Comparison of ENCODE assay signal across 7 mouse cellular contexts in the genomic region with DNA sequence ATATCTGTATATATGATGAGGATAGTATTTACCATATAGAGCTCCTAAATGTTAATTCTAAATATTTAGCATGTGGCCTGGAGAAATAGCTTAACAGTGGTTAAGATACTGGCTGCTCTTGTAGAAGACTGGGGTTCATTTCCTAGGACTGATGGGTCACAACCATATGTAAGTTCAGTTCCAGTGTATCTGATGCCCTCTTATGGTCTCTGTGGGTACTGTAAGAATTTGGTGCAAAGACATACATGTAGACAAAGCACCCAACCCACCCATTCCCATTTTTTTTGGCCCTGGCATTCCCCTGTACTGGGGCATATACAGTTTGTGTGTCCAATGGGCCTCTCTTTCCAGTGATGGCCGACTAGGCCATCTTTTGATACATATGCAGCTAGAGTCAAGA. TPM values are rescaled to one million over a fixed set of nuclear protein-coding genes. Genes with fewer than 3 reads are reported as not detected.
DNase-seq lines count a peak whose midpoint lies in the region; ATAC-seq and TF ChIP-seq lines count a peak whose summit lies in the region.
"Not testable (repeated sequence)": the region's sequence is repeated elsewhere in the genome, so short reads cannot be mapped to it uniquely, and the experiment has no call there.

No protein-coding gene starts in this region.

- not testable (repeated sequence) for H3K4me3 ChIP-seq in MEL (ENCODE audit: control insufficient read depth in 1 of 2, insufficient read depth in 1 of 2, low read depth in 2 of 2, low read length in 2 of 2); forebrain, embryonic 12.5 days (replicated peaks); hindbrain, embryonic 11.5 days (ENCODE audit: low read depth, low read length); neural tube, embryonic 15.5 days (replicated peaks)

- H3K27me3 ChIP-seq in MEL (ENCODE audit: control insufficient read depth in 1 of 2, insufficient read depth in 2 of 2, low read length in 2 of 2); forebrain, embryonic 12.5 days; hindbrain, embryonic 11.5 days (ENCODE audit: control insufficient read depth, insufficient read depth, low read length); neural tube, embryonic 15.5 days (replicated peaks): not testable (repeated sequence)

- not testable (repeated sequence) for H3K9ac ChIP-seq in MEL (ENCODE audit: control insufficient read depth, low read depth, low read length, poor library complexity, severe bottlenecking); forebrain, embryonic 12.5 days; hindbrain, embryonic 11.5 days (ENCODE audit: low read depth, low read length); neural tube, embryonic 15.5 days (replicated peaks)

- 73% methylated on average over 1 of the region's 1 CpGs for WGBS in forebrain, embryonic 12.5 days
- no CpG with 5 or more reads among the region's 1 CpGs for WGBS in hindbrain, embryonic 11.5 days
- WGBS in large intestine, adult 2 months, result 70% methylated on average over 1 of the region's 1 CpGs
- 67% methylated on average over 1 of the region's 1 CpGs for WGBS in neural tube, embryonic 15.5 days

- TF ChIP-seq POLR2A in MEL (IDR thresholded peaks at IDR 0.05; ENCODE audit: control insufficient read depth in 1 of 2, insufficient read depth in 1 of 2, low read depth in 1 of 2, low read length in 2 of 2, poor library complexity in 1 of 2), result not testable (repeated sequence)

- H3K4me2 ChIP-seq in forebrain, embryonic 12.5 days; hindbrain, embryonic 11.5 days (replicated peaks; ENCODE audit: low read depth, low read length); neural tube, embryonic 15.5 days: not testable (repeated sequence)

- not testable (repeated sequence) for H3K36me3 ChIP-seq in MEL (ENCODE audit: control insufficient read depth in 1 of 2, insufficient read depth in 2 of 2, low read length in 2 of 2); forebrain, embryonic 12.5 days (replicated peaks); hindbrain, embryonic 11.5 days (ENCODE audit: control insufficient read depth, insufficient read depth, low read length); neural tube, embryonic 15.5 days

- H3K9me3 ChIP-seq in MEL (replicated peaks; ENCODE audit: insufficient read depth, low read length); forebrain, embryonic 12.5 days; hindbrain, embryonic 11.5 days (ENCODE audit: control insufficient read depth, low read length); neural tube, embryonic 15.5 days (replicated peaks): not testable (repeated sequence)

- ATAC-seq in forebrain, embryonic 12.5 days (ENCODE audit: low FRiP score), result 0 out of 2 replicates have a peak, but pooled peaks have one; percentile 20
- ATAC-seq in hindbrain, embryonic 11.5 days (ENCODE audit: low FRiP score), result peak; percentile 43; the same call in 1 of the 2 replicates
- ATAC-seq in neural tube, embryonic 15.5 days (ENCODE audit: low FRiP score), result 0 out of 2 replicates have a peak, but pooled peaks have one; percentile 55

- H3K4me1 ChIP-seq in MEL (ENCODE audit: control insufficient read depth in 1 of 2, insufficient read depth in 2 of 2, low read length in 2 of 2); forebrain, embryonic 12.5 days; hindbrain, embryonic 11.5 days (replicated peaks; ENCODE audit: control insufficient read depth, insufficient read depth, low read length); neural tube, embryonic 15.5 days: not testable (repeated sequence)

- TF ChIP-seq EP300 in MEL (IDR thresholded peaks at IDR 0.05; ENCODE audit: low read depth in 1 of 2, low read length in 2 of 2), result not testable (repeated sequence)

- H3K79me2 ChIP-seq in MEL (ENCODE audit: control insufficient read depth, insufficient read depth, low read length, poor library complexity), result not testable (repeated sequence)

- not testable (repeated sequence) for H3K27ac ChIP-seq in MEL (ENCODE audit: control insufficient read depth, low read depth, low read length); forebrain, embryonic 12.5 days; hindbrain, embryonic 11.5 days (ENCODE audit: low read depth, low read length); neural tube, embryonic 15.5 days (replicated peaks)

- peak; percentile 65 for TF ChIP-seq RAD21 in MEL (IDR thresholded peaks at IDR 0.05; ENCODE audit: low read depth, low read length)

- TF ChIP-seq CTCF in MEL (IDR thresholded peaks at IDR 0.05 in 2 of 3, conservative IDR thresholded peaks at IDR 0.05 in 1 of 3; ENCODE audit: control insufficient read depth in 1 of 3, insufficient read depth in 1 of 3, low read depth in 2 of 3, low read length in 3 of 3, poor library complexity in 1 of 3, severe bottlenecking in 1 of 3), result peak in 2 of 3 experiments; percentile 36 to 65; a peak in 3 of 6 replicates

- peak; percentile 74 for DNase-seq in MEL (ENCODE audit: low read depth, low spot score)
- peak; percentile 34 for DNase-seq in c-Kit-positive CD71-positive TER-119-positive erythroid progenitor cells, embryonic 14.5 days (ENCODE audit: low spot score)
- DNase-seq in hindbrain, embryonic 11.5 days (ENCODE audit: low spot score), result peak; percentile 47
- DNase-seq in large intestine, adult 2 months (ENCODE audit: low read depth, low spot score), result peak; percentile 42
- peak; percentile 45 for DNase-seq in lung, postnatal 25 days (ENCODE audit: low spot score)

TF ChIP-seq in MEL, 35 proteins besides CTCF, POLR2A, EP300 and RAD21:
- TF ChIP-seq ZC3H11A (IDR thresholded peaks at IDR 0.05; ENCODE audit: low read depth, low read length) (peak; percentile 24; the same call in 1 of the 2 replicates), SMC3 (IDR thresholded peaks at IDR 0.05; ENCODE audit: low read depth, low read length) (peak; percentile 69)
TF ChIP-seq in MEL: peak in this region for 2; not testable (repeated sequence) for 33.

RNA-seq across cellular contexts. Expression of gene Hibch, which starts 9.3 kb away (rescaled TPM):
- 28.5 and 31.2 TPM in 2 replicates for total RNA-seq in MEL (2012; rRNA removed)
- 10 to 100 TPM in 1 of 2 experiments, not detected in 1; 35.2 TPM for polyA plus RNA-seq in MEL (2012; ENCODE audit: insufficient read depth in 1 of 2, insufficient read length in 2 of 2, low read depth in 1 of 2, low replicate concordance in 2 of 2, missing spikeins in 1 of 2)
- polyA plus RNA-seq in forebrain, embryonic 12.5 days (2016; fragmentation: Nextera tagmentation; extraction: Ambion mirVana), result 22.8 and 23.6 TPM in 2 replicates
- 31.0 and 32.7 TPM in 2 replicates for polyA plus RNA-seq in hindbrain, embryonic 11.5 days (2014; fragmentation: Nextera tagmentation; extraction: Ambion mirVana)
- 10.1 and 18.0 TPM in 2 replicates for polyA plus RNA-seq in large intestine, adult 2 months (2012; rRNA removed)
- polyA plus RNA-seq in neural tube, embryonic 15.5 days (2015; fragmentation: Nextera tagmentation; extraction: Ambion mirVana), result 29.2 and 30.9 TPM in 2 replicates

RNA-seq across cellular contexts. Expression of gene Inpp1, which starts 36.5 kb away (rescaled TPM):
- total RNA-seq in MEL (2012; rRNA removed), result 0.96 and 1.9 TPM in 2 replicates
- polyA plus RNA-seq in MEL (2012; ENCODE audit: insufficient read depth in 1 of 2, insufficient read length in 2 of 2, low read depth in 1 of 2, low replicate concordance in 2 of 2, missing spikeins in 1 of 2), result 1 to 10 TPM in 1 of 2 experiments, not detected in 1; 5.9 TPM
- 12.0 and 13.2 TPM in 2 replicates for polyA plus RNA-seq in forebrain, embryonic 12.5 days (2016; fragmentation: Nextera tagmentation; extraction: Ambion mirVana)
- polyA plus RNA-seq in hindbrain, embryonic 11.5 days (2014; fragmentation: Nextera tagmentation; extraction: Ambion mirVana), result 12.4 and 12.9 TPM in 2 replicates
- polyA plus RNA-seq in large intestine, adult 2 months (2012; rRNA removed), result 6.5 and 13.4 TPM in 2 replicates
- polyA plus RNA-seq in neural tube, embryonic 15.5 days (2015; fragmentation: Nextera tagmentation; extraction: Ambion mirVana), result 47.1 and 47.5 TPM in 2 replicates
